Mouse (Mus musculus) effector memory CD4-positive, alpha-beta T cell, adult 7 months (primary cell): ENCODE data around the gene Cyp8b1. TPM values are rescaled to one million over a fixed set of nuclear protein-coding genes. Genes with fewer than 3 reads are reported as not detected.

Experiments used
- polyA plus RNA-seq: library from polyadenylated mRNA; unstranded; fragments of 100-300 nt; shearing (Covaris generic); gene quantifications from one replicate; pipeline ENCODE4 v1.2.1, GENCODE M21; 2017

The Cyp8b1 gene
- 0.39 TPM for polyA plus RNA-seq

GRCm38 (mm10) chr9:121916102-121916501 lies at the start of gene Cyp8b1:
Gene Cyp8b1 (minus strand): TSS chr9:121916305.

GRCm38 (mm10) chr9:121950418-121951113 lies 34.5 kb upstream of the Cyp8b1 start, which contains the start of gene Fam198a:
Gene Fam198a (plus strand): TSS chr9:121950988.

GRCm38 (mm10) chr9:121898245-121898644 lies 17.9 kb downstream of the Cyp8b1 start, which contains the start of gene Ackr2:
Gene Ackr2 (plus strand): TSS chr9:121898355.

Other genes starting within 250 kb of the Cyp8b1 start
- 18.2 TPM for gene Sec22c, start 210.8 kb downstream of the Cyp8b1 start, polyA plus RNA-seq
- 14.7 TPM for gene Ss18l2, start 206.0 kb downstream of the Cyp8b1 start, polyA plus RNA-seq
- gene Nktr, start 197.1 kb downstream of the Cyp8b1 start, polyA plus RNA-seq, result 138 TPM
- 0.17 TPM for gene Zfp651, start 157.0 kb downstream of the Cyp8b1 start, polyA plus RNA-seq
- gene Klhl40, start 138.7 kb downstream of the Cyp8b1 start, polyA plus RNA-seq, result not detected
- gene Hhatl, start 123.8 kb downstream of the Cyp8b1 start, polyA plus RNA-seq, result 0.22 TPM
- gene Ccdc13, start 76.8 kb downstream of the Cyp8b1 start, polyA plus RNA-seq, result not detected
- gene Higd1a, start 57.9 kb downstream of the Cyp8b1 start, polyA plus RNA-seq, result 110 TPM
- not detected for gene Ackr2, start 17.9 kb downstream of the Cyp8b1 start, polyA plus RNA-seq
- gene Fam198a, start 34.7 kb upstream of the Cyp8b1 start, polyA plus RNA-seq, result not detected
- not detected for gene Pomgnt2, start 80.8 kb upstream of the Cyp8b1 start, polyA plus RNA-seq
- 86.2 TPM for gene Snrk, start 201.0 kb upstream of the Cyp8b1 start, polyA plus RNA-seq